Mouse (Mus musculus) limb, embryonic 15.5 days (tissue): ENCODE data around the gene Idh3b. TPM values are rescaled to one million over a fixed set of nuclear protein-coding genes. Genes with fewer than 3 reads are reported as not detected.

Source experiments
- ATAC-seq: fragments of 200-750 bp; cut with Nextera tagmentation; 2 replicates; pipeline ENCODE4 v1.8.0; 2017; ENCODE audit warnings: low read depth, moderate TSS enrichment; ENCODE audit not compliant: insufficient number of reproducible peaks, low FRiP score, low TSS enrichment
- H3K27ac ChIP-seq: fragments of 300-500 bp; sonication (generic); 2 replicates; pipeline ENCODE4 v1.5.1; 2015; ENCODE audit warnings: moderate library complexity, mild to moderate bottlenecking, inconsistent platforms
- H3K27me3 ChIP-seq: fragments of 300-500 bp; sonication (generic); 2 replicates; pipeline ENCODE4 v1.6.1; 2015; ENCODE audit warnings: inconsistent platforms
- H3K36me3 ChIP-seq: fragments of 300-500 bp; sonication (generic); 2 replicates; pipeline ENCODE4 v1.6.1; 2015; ENCODE audit warnings: inconsistent platforms
- H3K4me1 ChIP-seq: fragments of 300-500 bp; sonication (generic); 2 replicates; pipeline ENCODE4 v1.6.1; 2015; ENCODE audit warnings: inconsistent platforms
- H3K4me2 ChIP-seq: fragments of 300-500 bp; sonication (generic); 2 replicates; pipeline ENCODE4 v1.6.1; 2015; ENCODE audit warnings: mild to moderate bottlenecking, inconsistent platforms
- H3K4me3 ChIP-seq: fragments of 300-500 bp; sonication (generic); 2 replicates; pipeline ENCODE4 v1.5.1; 2015; ENCODE audit warnings: mild to moderate bottlenecking, inconsistent platforms
- H3K9ac ChIP-seq: fragments of 300-500 bp; sonication (generic); 2 replicates; pipeline ENCODE4 v1.6.1; 2015; ENCODE audit warnings: inconsistent platforms
- H3K9me3 ChIP-seq: fragments of 300-500 bp; sonication (generic); 2 replicates; pipeline ENCODE4 v1.6.1; 2016; ENCODE audit warnings: inconsistent platforms
- WGBS: fragments of 180-500 bp; shearing (Covaris S2); methylation state at CpG from one replicate; pipeline ENCODE4 v1.1.7; 2015; 5-methylcytosine and 5-hydroxymethylcytosine counted together
- polyA plus RNA-seq: library from polyadenylated mRNA; unstranded; fragments of >200 nt; fragmentation: Nextera tagmentation; extraction: Ambion mirVana; gene quantifications from 2 replicates; pipeline ENCODE4 v1.2.1, GENCODE M21; 2015

Gene Idh3b
- polyA plus RNA-seq, 1 experiment from 2014 or later = 144 TPM

DNA sequence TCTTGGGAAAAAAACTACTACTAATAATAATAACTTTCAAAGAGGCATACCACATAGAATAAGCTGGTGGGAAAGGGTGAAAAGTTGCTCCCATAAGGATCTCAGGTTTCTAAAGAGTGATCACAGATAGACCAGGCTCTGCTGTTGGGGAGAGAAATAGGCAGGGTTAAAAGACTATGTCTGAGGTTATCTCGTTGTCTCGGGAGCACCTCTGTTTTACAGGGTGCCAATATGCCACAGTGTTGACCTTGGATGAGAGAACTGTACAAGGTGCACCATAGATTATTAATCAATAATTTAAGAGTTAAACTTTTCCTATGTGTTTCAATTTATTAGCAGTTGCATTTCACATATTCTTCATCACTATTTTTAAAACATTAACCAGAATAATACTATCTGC, 22.4 kb downstream of the Idh3b start:
- Histone ChIP-seq H3K4me3 (no peak overlapping the region), H3K9ac (no peak overlapping the region), H3K9me3 (no peaks in the 10 kb centered on the region), H3K4me2 (no peak overlapping the region), H3K36me3 (no peaks in the 10 kb centered on the region), H3K27me3 (no peaks in the 10 kb centered on the region), H3K27ac (no peak overlapping the region), H3K4me1 (no peaks in the 10 kb centered on the region)
- ATAC-seq = no peak
- 77% methylated on average over 2 of the region's 2 CpGs for WGBS

DNA sequence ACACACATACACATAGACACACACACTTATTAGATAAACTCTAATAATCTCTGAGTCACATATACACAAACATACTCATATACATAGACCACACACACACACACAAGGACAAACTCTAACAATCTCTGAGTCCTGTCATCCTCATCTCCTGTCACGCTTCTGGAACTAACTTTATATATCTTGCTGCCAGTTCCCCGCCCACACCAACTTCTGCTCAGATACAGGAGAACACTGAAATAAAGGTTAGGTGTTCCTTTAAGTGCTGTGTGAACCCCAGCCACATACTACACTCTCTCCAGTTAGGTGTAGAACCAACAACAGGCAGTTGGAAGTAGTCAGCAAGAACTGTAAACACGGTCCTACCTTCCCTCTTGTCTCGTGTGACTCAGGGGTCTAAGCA, 23.5 kb downstream of the Idh3b start:
- H3K9ac ChIP-seq = no peak overlapping the region
- no peak overlapping the region for H3K27ac ChIP-seq
- no peak overlapping the region for H3K4me2 ChIP-seq
- ATAC-seq = no peak
- WGBS = 74% methylated on average over 4 of the region's 4 CpGs
- H3K9me3 ChIP-seq = no peaks in the 10 kb centered on the region
- no peaks in the 10 kb centered on the region for H3K4me1 ChIP-seq
- no peaks in the 10 kb centered on the region for H3K36me3 ChIP-seq
- no peak overlapping the region for H3K4me3 ChIP-seq
- no peaks in the 10 kb centered on the region for H3K27me3 ChIP-seq

DNA sequence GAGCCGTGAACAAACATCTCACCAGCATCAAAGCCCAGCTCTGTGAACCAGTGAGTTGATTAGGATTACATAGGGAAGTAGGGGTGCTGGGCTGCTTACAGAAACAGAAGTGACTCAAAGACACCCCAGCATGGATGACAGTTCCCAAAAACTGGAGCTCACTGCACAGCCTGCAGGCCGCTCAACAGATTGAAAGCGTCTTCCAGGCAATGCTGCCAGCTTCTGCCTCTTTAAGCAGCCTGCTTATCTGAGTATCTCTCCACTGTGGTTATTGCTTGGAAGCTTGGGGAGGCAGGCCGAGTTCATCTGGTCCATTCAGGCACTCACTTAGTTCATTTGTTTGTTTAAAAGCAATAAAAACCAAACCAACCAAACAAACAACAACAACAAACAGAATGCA, 27.6 kb downstream of the Idh3b start:
- H3K4me1 ChIP-seq = no peaks in the 10 kb centered on the region
- no peaks in the 10 kb centered on the region for H3K27me3 ChIP-seq
- no peak overlapping the region for H3K4me2 ChIP-seq
- no peaks in the 10 kb centered on the region for H3K9me3 ChIP-seq
- no peak overlapping the region for H3K27ac ChIP-seq
- H3K9ac ChIP-seq = no peak overlapping the region
- no peak overlapping the region for H3K4me3 ChIP-seq
- 63% methylated on average over 4 of the region's 4 CpGs for WGBS
- ATAC-seq = no peak
- H3K36me3 ChIP-seq = no peaks in the 10 kb centered on the region

DNA sequence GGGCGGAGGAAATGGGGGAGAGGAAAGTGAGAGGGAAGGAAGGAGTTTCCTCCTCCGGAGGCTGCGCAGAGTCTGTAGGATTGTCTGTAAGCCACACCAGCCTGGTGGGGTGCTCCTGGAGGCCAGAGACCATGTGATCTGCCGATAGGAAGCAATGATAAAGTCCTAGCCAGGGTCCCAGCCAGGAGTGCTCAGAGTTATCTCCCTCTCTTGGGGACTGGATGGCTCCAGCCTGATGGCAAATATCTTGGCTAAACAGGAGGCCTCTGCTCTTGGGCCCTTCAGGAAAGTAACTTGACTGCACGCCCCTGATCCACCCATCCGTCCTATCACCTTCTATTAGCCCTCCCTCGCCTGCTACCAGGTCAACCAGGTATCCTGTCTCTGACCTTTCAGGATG, 36.1 kb downstream of the Idh3b start:
- no peak overlapping the region for H3K4me2 ChIP-seq
- no peak overlapping the region for H3K9ac ChIP-seq
- H3K9me3 ChIP-seq = no peaks in the 10 kb centered on the region
- no peak overlapping the region for H3K4me3 ChIP-seq
- H3K36me3 ChIP-seq = no peaks in the 10 kb centered on the region
- WGBS = 73% methylated on average over 7 of the region's 7 CpGs
- H3K27me3 ChIP-seq = no peaks in the 10 kb centered on the region
- no peak for ATAC-seq
- H3K4me1 ChIP-seq = no peaks in the 10 kb centered on the region
- H3K27ac ChIP-seq = no peak overlapping the region

DNA sequence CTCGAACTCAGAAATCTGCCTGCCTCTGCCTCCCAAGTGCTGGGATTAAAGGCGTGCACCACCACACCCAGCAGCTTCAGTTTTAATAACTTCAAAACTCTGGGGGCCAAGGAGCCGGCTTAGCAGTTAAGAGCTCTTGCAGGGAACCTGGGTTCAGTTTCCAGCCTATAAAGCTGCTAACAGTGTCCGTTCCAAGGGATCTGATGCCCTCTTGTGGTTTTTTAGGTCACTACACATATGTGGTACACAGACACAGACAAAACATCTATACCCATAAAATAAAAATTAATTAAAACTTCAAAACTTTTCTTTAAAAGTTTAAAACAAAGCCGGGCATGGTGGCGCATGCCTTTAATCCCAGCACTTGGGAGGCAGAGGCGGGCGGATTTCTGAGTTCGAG, 37.4 kb downstream of the Idh3b start:
- ATAC-seq = no peak
- H3K9ac ChIP-seq = no peak overlapping the region
- H3K9me3 ChIP-seq = no peaks in the 10 kb centered on the region
- H3K4me3 ChIP-seq = no peak overlapping the region
- H3K27me3 ChIP-seq = no peaks in the 10 kb centered on the region
- H3K4me2 ChIP-seq = no peak overlapping the region
- no peaks in the 10 kb centered on the region for H3K4me1 ChIP-seq
- WGBS = 48% methylated on average over 9 of the region's 9 CpGs
- no peaks in the 10 kb centered on the region for H3K36me3 ChIP-seq
- H3K27ac ChIP-seq = no peak overlapping the region

Other genes starting within 250 kb of the Idh3b start
- gene Tgm6, start 172.1 kb downstream of the Idh3b start, polyA plus RNA-seq = 0.12 and 0.17 TPM in 2 replicates
- gene Snrpb, start 105.1 kb downstream of the Idh3b start, polyA plus RNA-seq = 535 and 561 TPM in 2 replicates
- gene Tmc2, start 89.4 kb downstream of the Idh3b start, polyA plus RNA-seq = not detected in 2 replicates
- gene Nop56, start 10.1 kb downstream of the Idh3b start, polyA plus RNA-seq = 252 and 261 TPM in 2 replicates
- 2.6 and 2.8 TPM in 2 replicates for gene Ebf4, start 10.6 kb upstream of the Idh3b start, polyA plus RNA-seq
- gene Cpxm1, start 113.0 kb upstream of the Idh3b start, polyA plus RNA-seq = 145 and 151 TPM in 2 replicates
- not detected in 2 replicates for gene Gm28372, start 120.7 kb upstream of the Idh3b start, polyA plus RNA-seq
- gene 1700020A23Rik, start 120.7 kb upstream of the Idh3b start, polyA plus RNA-seq = 0.37 TPM in 1 of 2 replicates, not detected in the other
- gene Tmem239, start 121.9 kb upstream of the Idh3b start, polyA plus RNA-seq = 0.14 and 0.15 TPM in 2 replicates
- 94.2 and 106 TPM in 2 replicates for gene Vps16, start 139.8 kb upstream of the Idh3b start, polyA plus RNA-seq
- gene Pced1a, start 140.2 kb upstream of the Idh3b start, polyA plus RNA-seq = 16.2 and 17.2 TPM in 2 replicates
- 86.6 and 106 TPM in 2 replicates for gene Ptpra, start 165.7 kb upstream of the Idh3b start, polyA plus RNA-seq